Mouse (Mus musculus) neural tube, embryonic 14.5 days (tissue): ENCODE measurements around the gene Ube2e2. TPM values are rescaled to one million over a fixed set of nuclear protein-coding genes. Genes with fewer than 3 reads are reported as not detected.

Source experiments
- ATAC-seq: fragments of 200-750 bp; cut with Nextera tagmentation; 2 replicates; pipeline ENCODE4 v1.8.0; 2017; ENCODE audit warnings: low read depth, mild to moderate bottlenecking, moderate TSS enrichment, moderate library complexity
- H3K27ac ChIP-seq: fragments of 300-500 bp; sonication (generic); 2 replicates; pipeline ENCODE4 v1.5.1; 2014; ENCODE audit warnings: low read depth, mild to moderate bottlenecking, control low read depth, low read length, moderate library complexity, mixed read lengths
- H3K27me3 ChIP-seq: fragments of 300-500 bp; sonication (generic); 2 replicates; pipeline ENCODE4 v1.6.1; 2014; ENCODE audit warnings: low read length; ENCODE audit not compliant: control insufficient read depth, insufficient read depth
- H3K36me3 ChIP-seq: fragments of 300-500 bp; sonication (generic); 2 replicates; pipeline ENCODE4 v1.6.1; 2014; ENCODE audit warnings: low read length, mixed read lengths; ENCODE audit not compliant: control insufficient read depth, insufficient read depth
- H3K4me1 ChIP-seq: fragments of 300-500 bp; sonication (generic); 2 replicates; pipeline ENCODE4 v1.6.1; 2014; ENCODE audit warnings: low read length; ENCODE audit not compliant: control insufficient read depth, insufficient read depth
- H3K4me2 ChIP-seq: fragments of 300-500 bp; sonication (generic); 2 replicates; pipeline ENCODE4 v1.6.1; 2014; ENCODE audit warnings: mild to moderate bottlenecking, low read depth, low read length, control low read depth
- H3K4me3 ChIP-seq: fragments of 300-500 bp; sonication (generic); 2 replicates; pipeline ENCODE4 v1.5.1; 2014; ENCODE audit warnings: low read depth, low read length, control low read depth, mixed read lengths
- H3K9ac ChIP-seq: fragments of 300-500 bp; sonication (generic); replicated peaks from 2 replicates; pipeline ENCODE4 v1.6.1; 2014; ENCODE audit warnings: low read depth, mild to moderate bottlenecking, control low read depth, low read length, mixed read lengths
- H3K9me3 ChIP-seq: fragments of 300-500 bp; sonication (generic); 2 replicates; pipeline ENCODE4 v1.6.1; 2016; ENCODE audit warnings: low read length; ENCODE audit not compliant: control insufficient read depth
- WGBS: fragments of 180-500 bp; shearing (Covaris S2); extraction: QIAGEN DNeasy Blood & Tissue Kit; methylation state at CpG from one replicate; pipeline ENCODE4 v1.1.7; 2014; 5-methylcytosine and 5-hydroxymethylcytosine counted together
- polyA plus RNA-seq: library from polyadenylated mRNA; unstranded; fragments of >200 nt; fragmentation: Nextera tagmentation; extraction: Ambion mirVana; gene quantifications from 2 replicates; pipeline ENCODE4 v1.2.1, GENCODE M21; 2014

The Ube2e2 gene
- polyA plus RNA-seq, 1 experiment from 2014 or later: 153 TPM

DNA sequence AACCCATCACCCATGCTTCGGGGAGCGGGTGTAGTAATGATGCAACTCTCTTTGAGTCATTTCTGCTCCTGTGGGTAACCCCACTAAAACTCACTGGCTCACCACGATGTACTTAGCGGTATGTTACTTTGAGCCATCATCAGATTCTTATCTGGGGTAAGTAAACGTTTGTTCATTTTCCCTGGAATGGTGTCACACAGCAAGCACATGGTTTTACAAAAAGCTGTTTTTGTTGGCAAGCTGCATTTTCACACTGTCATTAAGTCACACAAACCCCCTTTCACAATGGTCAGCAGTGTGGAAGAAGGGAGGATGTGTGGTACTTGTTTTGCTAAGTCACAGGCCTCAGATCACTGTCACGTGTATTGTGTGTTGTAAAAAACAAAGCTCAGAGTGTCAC is 73.4 kb downstream of the Ube2e2 start:
- no peaks in the 10 kb centered on the region for H3K27me3 ChIP-seq
- H3K9me3 ChIP-seq: no peaks in the 10 kb centered on the region
- no peaks in the 10 kb centered on the region for H3K36me3 ChIP-seq
- 70% methylated on average over 6 of the region's 6 CpGs for WGBS
- H3K9ac ChIP-seq: no peak overlapping the region
- ATAC-seq: peak; percentile 28; the same call in 1 of the 2 replicates
- no peak overlapping the region for H3K27ac ChIP-seq
- no peak overlapping the region for H3K4me3 ChIP-seq
- no peaks in the 10 kb centered on the region for H3K4me1 ChIP-seq
- no peak overlapping the region for H3K4me2 ChIP-seq

DNA sequence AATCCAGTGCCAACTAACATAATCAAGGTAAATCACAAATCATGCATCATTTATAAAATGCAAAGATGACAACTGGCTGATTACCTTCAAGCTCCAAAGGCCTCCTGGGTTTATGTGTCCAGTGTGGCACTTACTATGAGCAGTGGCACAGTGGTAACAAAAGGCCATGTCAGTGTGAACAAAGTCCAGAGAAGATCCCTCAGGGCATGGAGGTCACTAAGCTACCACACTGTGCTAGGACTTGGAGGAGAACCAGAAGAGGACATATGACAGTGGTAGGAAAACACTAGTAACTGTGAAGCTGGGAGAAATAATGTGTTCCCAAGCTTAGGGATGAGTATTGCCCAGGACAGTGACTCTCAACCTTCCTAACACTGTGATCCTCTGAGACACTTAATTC is 97.2 kb downstream of the Ube2e2 start:
- H3K27me3 ChIP-seq: no peaks in the 10 kb centered on the region
- no peak overlapping the region for H3K4me2 ChIP-seq

DNA sequence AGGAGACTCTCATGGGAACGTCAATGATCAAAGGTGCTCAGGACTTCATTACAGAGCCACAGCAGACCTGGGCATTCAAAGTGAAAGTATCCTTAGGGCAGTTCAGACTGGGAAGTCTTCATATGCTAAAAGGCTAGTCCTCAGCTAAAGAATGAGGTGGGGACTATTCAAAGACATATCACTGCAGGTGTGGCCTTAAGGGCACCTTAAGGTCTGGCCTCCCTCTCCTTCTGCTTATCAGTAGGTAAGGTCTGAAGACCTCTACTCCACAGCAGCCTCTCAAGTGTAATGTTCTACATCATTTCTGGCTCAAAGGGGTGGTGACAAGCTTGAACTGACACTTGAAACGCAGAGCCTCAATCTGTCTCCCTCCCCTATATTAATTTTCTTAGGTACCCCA is 98.3 kb downstream of the Ube2e2 start:
- H3K27me3 ChIP-seq: no peaks in the 10 kb centered on the region
- H3K4me3 ChIP-seq: no peak overlapping the region
- no peak overlapping the region for H3K4me2 ChIP-seq
- no peak for ATAC-seq
- no peaks in the 10 kb centered on the region for H3K36me3 ChIP-seq
- H3K4me1 ChIP-seq: no peaks in the 10 kb centered on the region
- H3K9me3 ChIP-seq: no peaks in the 10 kb centered on the region; the same call in 1 of the 2 replicates
- WGBS: 75% methylated on average over 2 of the region's 2 CpGs
- no peak overlapping the region for H3K27ac ChIP-seq
- no peak overlapping the region for H3K9ac ChIP-seq

More for the DNA sequence above, 97.2 kb downstream of the Ube2e2 start:
- Histone ChIP-seq H3K36me3 (no peaks in the 10 kb centered on the region), H3K4me3 (no peak overlapping the region), H3K4me1 (no peaks in the 10 kb centered on the region), H3K9ac (no peak overlapping the region), H3K27ac (no peak overlapping the region), H3K9me3 (no peaks in the 10 kb centered on the region; the same call in 1 of the 2 replicates)
- ATAC-seq: no peak

DNA sequence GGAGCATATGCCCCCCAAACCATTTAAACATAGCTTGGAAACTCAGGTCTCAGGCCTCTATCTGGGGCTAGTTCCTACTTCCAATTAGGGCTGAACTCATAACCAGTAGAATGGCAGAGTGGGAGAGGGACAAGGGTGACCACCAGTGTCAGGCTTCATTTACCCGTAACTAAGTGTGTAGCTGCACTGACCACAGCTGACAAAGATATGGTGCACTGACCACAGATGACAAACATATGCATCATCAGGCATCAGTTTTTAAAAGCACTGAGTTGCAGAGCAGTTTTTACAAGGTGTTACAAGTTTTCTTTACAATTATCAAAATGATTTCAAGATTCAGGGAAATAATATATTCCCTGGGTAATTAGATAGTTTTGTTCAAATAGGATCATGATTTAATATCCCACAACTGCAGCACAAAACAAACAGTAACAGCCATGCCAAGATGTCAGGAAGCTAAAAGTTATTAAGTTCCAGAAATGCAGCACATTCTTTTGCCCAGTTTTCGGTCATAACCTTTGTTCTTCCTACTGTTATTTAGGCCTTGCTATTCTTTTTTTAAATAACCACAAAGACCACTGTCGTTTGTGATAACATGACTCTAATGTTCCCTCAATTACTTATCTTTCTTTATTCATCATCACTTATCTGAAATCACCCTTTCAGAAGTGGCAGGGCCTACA is 114.9 kb downstream of the Ube2e2 start:
- Histone ChIP-seq H3K36me3 (no peaks in the 10 kb centered on the region), H3K9me3 (no peaks in the 10 kb centered on the region), H3K27me3 (no peaks in the 10 kb centered on the region), H3K4me3 (no peak overlapping the region), H3K4me1 (no peaks in the 10 kb centered on the region), H3K4me2 (no peak overlapping the region), H3K27ac (no peak overlapping the region), H3K9ac (no peak overlapping the region)
- ATAC-seq: no peak
- 84% methylated on average over 3 of the region's 3 CpGs for WGBS

DNA sequence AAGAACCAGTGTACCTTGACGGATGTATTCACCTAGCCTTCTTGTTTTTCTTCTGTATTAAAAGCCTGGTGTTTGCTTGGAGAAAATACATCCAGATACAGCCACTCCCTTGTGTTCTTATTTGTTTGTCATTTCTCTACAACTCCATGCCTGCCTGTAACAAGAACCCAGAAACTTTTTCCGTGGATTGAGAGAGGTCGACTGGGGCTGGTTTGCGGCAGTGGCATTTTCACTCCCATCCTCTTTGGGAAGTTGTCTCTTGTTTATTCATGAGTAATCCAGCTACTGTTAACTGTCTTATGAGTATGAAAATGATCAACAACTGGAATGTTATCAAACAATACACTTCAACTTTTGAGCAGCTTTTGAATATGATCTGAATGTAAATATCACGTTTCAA is 115.8 kb downstream of the Ube2e2 start:
- H3K27me3 ChIP-seq: no peaks in the 10 kb centered on the region
- no peak for ATAC-seq
- H3K36me3 ChIP-seq: no peaks in the 10 kb centered on the region
- no peak overlapping the region for H3K4me2 ChIP-seq
- no peak overlapping the region for H3K27ac ChIP-seq
- H3K4me3 ChIP-seq: no peak overlapping the region
- no peaks in the 10 kb centered on the region for H3K4me1 ChIP-seq
- H3K9ac ChIP-seq: no peak overlapping the region
- H3K9me3 ChIP-seq: no peaks in the 10 kb centered on the region
- WGBS: 92% methylated on average over 5 of the region's 5 CpGs

DNA sequence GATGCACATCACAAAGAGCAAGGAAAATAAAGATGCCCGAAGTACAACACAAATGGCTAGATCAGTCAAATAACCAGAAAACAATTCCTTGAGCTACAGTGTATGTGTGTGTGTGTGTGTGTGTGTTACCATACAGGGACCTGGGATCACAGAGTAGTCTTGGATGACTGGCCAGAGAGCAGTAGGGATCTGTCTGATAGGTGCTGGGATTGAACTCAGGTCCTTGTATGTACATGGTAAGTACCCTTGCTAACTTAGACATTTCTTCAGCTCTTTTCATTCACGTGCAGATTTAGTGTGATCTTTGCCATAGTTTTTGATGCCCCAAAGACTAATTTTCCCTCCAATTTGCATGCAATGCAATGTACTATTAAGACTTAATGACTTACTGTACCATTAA is 117.9 kb downstream of the Ube2e2 start:
- no peak overlapping the region for H3K9ac ChIP-seq
- H3K4me2 ChIP-seq: no peak overlapping the region
- no peak overlapping the region for H3K27ac ChIP-seq
- ATAC-seq: 0 out of 2 replicates have a peak, but pooled peaks have one; percentile 56
- H3K27me3 ChIP-seq: no peaks in the 10 kb centered on the region
- no peak overlapping the region for H3K4me3 ChIP-seq
- H3K36me3 ChIP-seq: no peaks in the 10 kb centered on the region
- WGBS: 81% methylated on average over 2 of the region's 2 CpGs
- H3K9me3 ChIP-seq: no peaks in the 10 kb centered on the region
- H3K4me1 ChIP-seq: no peaks in the 10 kb centered on the region

DNA sequence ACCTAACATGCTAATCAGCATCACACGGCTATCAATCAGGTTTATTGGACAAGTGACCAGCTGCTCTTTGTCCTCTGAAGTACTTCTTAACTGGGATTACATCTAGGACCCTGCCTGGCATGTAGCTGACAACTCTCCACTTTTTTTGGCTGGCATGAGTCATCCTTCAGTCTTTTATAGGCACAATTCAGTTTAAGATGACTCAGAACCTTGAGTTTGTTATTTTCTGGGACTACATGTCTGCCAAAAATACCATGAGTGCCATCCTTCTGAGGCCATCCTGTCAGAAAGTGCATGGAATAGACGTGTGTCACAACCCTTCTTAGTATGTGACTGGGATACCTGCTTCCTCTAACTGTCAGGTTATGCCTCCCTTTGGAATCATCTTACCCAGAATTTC is 120.3 kb downstream of the Ube2e2 start:
- H3K36me3 ChIP-seq: no peaks in the 10 kb centered on the region
- H3K9me3 ChIP-seq: no peaks in the 10 kb centered on the region
- no peak for ATAC-seq
- H3K27me3 ChIP-seq: no peaks in the 10 kb centered on the region
- H3K4me1 ChIP-seq: no peaks in the 10 kb centered on the region
- H3K9ac ChIP-seq: no peak overlapping the region
- no peak overlapping the region for H3K27ac ChIP-seq
- H3K4me2 ChIP-seq: no peak overlapping the region
- WGBS: 64% methylated on average over 2 of the region's 2 CpGs
- H3K4me3 ChIP-seq: no peak overlapping the region

DNA sequence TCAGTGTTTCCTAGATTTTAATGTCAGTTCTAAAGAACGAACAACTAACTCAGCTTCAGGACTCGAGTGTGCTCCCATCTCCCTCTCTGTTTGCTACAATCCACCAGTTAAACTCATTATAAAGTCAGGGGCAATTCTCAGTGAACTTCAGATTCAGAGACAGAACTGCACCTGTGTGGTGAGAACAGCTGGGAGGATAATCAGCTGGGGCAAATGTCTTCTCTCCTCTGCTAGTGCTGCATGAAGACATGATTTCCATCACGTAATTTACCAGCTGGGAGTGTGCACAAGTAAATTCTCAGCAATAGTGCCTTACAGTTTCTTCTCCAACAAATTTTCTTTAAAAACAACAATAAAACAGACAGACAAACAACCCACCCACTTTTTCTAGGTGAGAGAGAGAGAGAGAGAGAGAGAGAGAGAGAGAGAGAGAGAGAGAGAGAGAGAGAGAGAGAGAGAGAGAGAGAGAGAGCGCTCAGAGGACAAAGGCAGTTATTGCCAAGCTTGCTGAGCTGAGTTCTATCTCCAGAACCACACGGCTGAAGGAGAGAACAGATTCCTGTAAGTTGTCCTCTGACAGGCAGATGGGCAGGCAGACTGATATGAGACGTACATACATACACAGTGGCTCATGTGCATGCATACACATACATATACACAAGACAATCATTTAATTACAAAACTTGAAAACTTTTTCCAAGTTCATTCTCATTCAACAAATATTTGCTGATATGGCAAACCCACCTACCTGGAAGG is 134.3 kb downstream of the Ube2e2 start:
- WGBS: 65% methylated on average over 6 of the region's 6 CpGs
- no peak overlapping the region for H3K27ac ChIP-seq
- no peaks in the 10 kb centered on the region for H3K4me1 ChIP-seq
- no peaks in the 10 kb centered on the region for H3K9me3 ChIP-seq
- no peaks in the 10 kb centered on the region for H3K27me3 ChIP-seq
- H3K4me2 ChIP-seq: no peak overlapping the region
- H3K4me3 ChIP-seq: no peak overlapping the region
- H3K9ac ChIP-seq: no peak overlapping the region
- ATAC-seq: no peak
- no peaks in the 10 kb centered on the region for H3K36me3 ChIP-seq
